Mouse (Mus musculus) heart, adult 2 months (tissue): ENCODE data around the gene Wipf3. TPM values are rescaled to one million over a fixed set of nuclear protein-coding genes. Genes with fewer than 3 reads are reported as not detected.
A peak's percentile ranks its signal among the peaks of the same experiment; 100 is the strongest.

ENCODE experiments used
- DNase-seq, 2 experiments: peaks; one replicate each; pipeline ENCODE4 v3.0.0; 2021
- H3K27ac ChIP-seq: fragments of 200-600 bp; 2 replicates; pipeline ENCODE4 v1.8.1; 2022
- H3K27me3 ChIP-seq: fragments of 200-500 bp; 2 replicates; pipeline ENCODE4 v1.6.1; 2012; ENCODE audit warnings: mild to moderate bottlenecking, low read length, inconsistent platforms, mixed read lengths; ENCODE audit not compliant: control insufficient read depth, insufficient read depth
- H3K36me3 ChIP-seq: fragments of 200-500 bp; 2 replicates; pipeline ENCODE4 v1.6.1; 2012; ENCODE audit warnings: low read length, inconsistent platforms; ENCODE audit not compliant: control insufficient read depth, insufficient read depth
- H3K4me1 ChIP-seq: fragments of 200-500 bp; 2 replicates; pipeline ENCODE4 v1.6.1; 2011; ENCODE audit warnings: low read length; ENCODE audit not compliant: control insufficient read depth, insufficient read depth
- H3K4me3 ChIP-seq: fragments of 200-600 bp; 2 replicates; pipeline ENCODE4 v1.8.1; 2022
- H3K79me2 ChIP-seq: fragments of 200-500 bp; replicated peaks from 2 replicates; pipeline ENCODE4 v1.6.1; 2012; ENCODE audit warnings: mild to moderate bottlenecking, inconsistent platforms, low read length, moderate library complexity, mixed read lengths; ENCODE audit not compliant: control insufficient read depth, insufficient read depth
- H3K9ac ChIP-seq: fragments of 200-500 bp; 2 replicates; pipeline ENCODE4 v1.6.1; 2012; ENCODE audit warnings: low read depth, mild to moderate bottlenecking, control low read depth, inconsistent platforms, low read length, mixed read lengths
- CTCF ChIP-seq: fragments of 200-600 bp; IDR thresholded peaks from 2 replicates; pipeline ENCODE4 v1.8.1; 2022; ENCODE audit warnings: antibody characterized with exemption, mild to moderate bottlenecking, moderate library complexity
- EP300 ChIP-seq: fragments of 200-500 bp; IDR thresholded peaks from 2 replicates; pipeline ENCODE4 v1.6.1; 2011; ENCODE audit warnings: low read depth, low read length, control low read depth; ENCODE audit not compliant: insufficient read depth
- POLR2A ChIP-seq: fragments of 200-500 bp; IDR thresholded peaks from 2 replicates; pipeline ENCODE4 v1.6.1; 2011; ENCODE audit warnings: mild to moderate bottlenecking, low read depth, low read length, control low read depth; ENCODE audit not compliant: insufficient read depth
- WGBS: fragments of 180-500 bp; shearing (Covaris S2); methylation state at CpG from one replicate; pipeline ENCODE4 v1.1.7; 2018; 5-methylcytosine and 5-hydroxymethylcytosine counted together
- intact Hi-C: fragments of 180-260 bp; cut with DNase I; formaldehyde crosslinking; loops from one replicate; pipeline ENCODE4 v1.15.1; 2025
- polyA plus RNA-seq: library from polyadenylated mRNA; depleted of rRNA; stranded (reverse); fragments of >200 nt; gene quantifications from 2 replicates; pipeline ENCODE4 v1.2.3, GENCODE M21; 2012
- total RNA-seq, 2 experiments: library from RNA; stranded (reverse); gene quantifications; 2 replicates each; pipeline ENCODE4 v1.2.3; 2021

The Wipf3 gene
- total and polyA plus RNA-seq, 3 experiments = 12.2 to 47.2 (median 26.3) TPM

DNA sequence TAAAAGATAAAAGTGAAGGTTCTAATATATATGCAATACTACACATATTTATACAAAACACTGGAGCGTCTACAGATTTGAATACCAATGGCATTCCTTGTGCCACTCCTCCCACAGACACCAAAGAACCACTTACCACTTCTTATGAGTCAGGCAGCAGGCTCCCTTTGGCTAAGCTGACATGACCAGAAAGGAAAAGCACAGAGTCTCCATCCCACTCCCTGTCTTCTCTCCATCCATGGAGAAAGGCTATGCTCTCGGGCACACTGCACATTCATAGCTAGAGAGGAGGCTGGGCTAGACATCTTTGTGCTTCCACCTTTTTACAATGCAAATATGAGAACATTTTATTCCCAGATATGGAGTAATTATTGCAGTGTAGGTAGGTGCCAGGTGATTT is 27.9 kb upstream of the Wipf3 start:
- Histone ChIP-seq H3K4me3 (no peak overlapping the region), H3K4me1 (peaks cover 4% of the 10 kb centered on the region), H3K36me3 (0 out of 2 replicates have a peak, but pooled peaks cover 4% of the 10 kb centered on the region), H3K27me3 (no peaks in the 10 kb centered on the region), H3K27ac (peak overlapping the region; percentile 38; the same call in 1 of the 2 replicates), H3K9ac (no peak overlapping the region), H3K79me2 (no peaks in the 10 kb centered on the region)
- WGBS = 92% methylated on average over 2 of the region's 2 CpGs
- DNase-seq = no peak
- intact Hi-C loops = no loop called here
- TF ChIP-seq EP300 = no peak
- no peak for TF ChIP-seq CTCF
- TF ChIP-seq POLR2A = no peak

DNA sequence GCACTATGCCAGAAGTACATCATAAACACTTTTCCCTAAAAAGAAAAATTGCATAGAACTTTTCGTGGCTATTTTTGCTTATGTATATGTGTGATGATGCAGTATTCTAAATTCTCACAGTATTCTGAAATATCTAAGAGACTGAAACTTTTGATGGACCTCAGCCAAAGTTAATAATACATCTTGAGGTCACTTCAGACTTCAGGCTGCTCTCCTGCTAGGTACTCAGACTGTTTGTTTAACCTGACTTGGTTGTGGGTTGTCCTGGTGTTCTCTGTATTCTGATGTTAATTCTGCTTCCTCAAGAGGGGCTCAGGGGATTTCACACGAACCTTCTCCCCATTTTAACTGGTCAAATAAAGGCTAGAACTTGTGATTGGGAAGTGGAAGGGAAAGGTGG is 24.5 kb upstream of the Wipf3 start:
- Histone ChIP-seq H3K27ac (no peak overlapping the region), H3K4me1 (peaks cover 7% of the 10 kb centered on the region), H3K79me2 (no peaks in the 10 kb centered on the region), H3K27me3 (no peaks in the 10 kb centered on the region), H3K36me3 (0 out of 2 replicates have a peak, but pooled peaks cover under 1% of the 10 kb centered on the region), H3K9ac (no peak overlapping the region), H3K4me3 (no peak overlapping the region)
- no peak for DNase-seq
- TF ChIP-seq POLR2A (no peak), EP300 (no peak), CTCF (no peak)
- 47% methylated on average over 2 of the region's 2 CpGs for WGBS
- intact Hi-C loops = loop anchor here (5.0 kb wide), 1 partner anchor 72 kb away; no protein-coding TSS in a partner anchor

DNA sequence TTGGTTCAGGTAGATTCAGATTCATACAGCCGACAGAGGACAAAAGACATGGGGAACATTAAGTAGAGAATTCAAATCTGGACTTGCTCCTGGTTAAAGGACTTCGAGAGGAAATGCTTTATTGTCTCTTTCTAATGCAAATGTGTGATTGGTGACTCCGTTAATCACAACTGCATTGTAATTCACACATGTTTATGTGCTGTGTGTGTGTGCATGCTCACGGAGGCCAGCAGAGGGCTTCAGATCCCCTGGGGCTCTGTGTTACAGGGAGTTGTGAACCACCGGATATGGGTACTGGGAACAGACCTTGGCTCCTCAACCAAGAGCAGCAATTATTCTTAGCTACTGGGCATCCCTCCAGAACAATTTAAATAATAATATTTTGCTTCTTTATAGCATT is 23.3 kb upstream of the Wipf3 start:
- Histone ChIP-seq H3K4me1 (peaks cover 8% of the 10 kb centered on the region), H3K27me3 (no peaks in the 10 kb centered on the region), H3K79me2 (no peaks in the 10 kb centered on the region), H3K9ac (no peak overlapping the region), H3K4me3 (no peak overlapping the region), H3K36me3 (no peaks in the 10 kb centered on the region), H3K27ac (no peak overlapping the region)
- 91% methylated on average over 5 of the region's 5 CpGs for WGBS
- intact Hi-C loops = loop anchor here (5.0 kb wide), 1 partner anchor 71 kb away; no protein-coding TSS in a partner anchor
- TF ChIP-seq EP300 = no peak
- TF ChIP-seq CTCF = no peak
- no peak for TF ChIP-seq POLR2A
- no peak for DNase-seq

DNA sequence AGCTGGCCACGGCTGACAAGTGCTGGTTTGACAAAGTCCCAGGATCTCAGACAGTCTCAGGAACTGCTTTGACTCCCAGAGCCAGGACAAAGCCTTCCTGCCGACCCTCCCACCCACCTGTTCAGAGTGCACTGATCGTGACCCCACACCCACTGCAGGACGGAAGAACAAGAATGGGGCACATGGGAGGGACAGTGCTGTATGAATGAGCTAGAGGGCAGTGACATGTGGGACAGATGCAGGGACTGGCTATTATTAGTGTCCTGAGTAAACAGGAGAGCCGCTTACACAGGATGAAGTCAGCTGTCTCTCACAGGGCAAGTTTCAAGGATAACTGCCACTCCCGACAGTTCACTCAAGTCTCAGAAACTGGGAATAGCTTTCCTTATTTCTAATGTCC is 20.1 kb upstream of the Wipf3 start:
- 18% methylated on average over 6 of the region's 6 CpGs for WGBS
- intact Hi-C loops = loop anchor here (5.0 kb wide), 1 partner anchor 68 kb away; no protein-coding TSS in a partner anchor
- Histone ChIP-seq H3K27ac (peak overlapping the region; percentile 62), H3K4me1 (peaks cover 8% of the 10 kb centered on the region), H3K4me3 (no peak overlapping the region), H3K27me3 (no peaks in the 10 kb centered on the region), H3K79me2 (no peaks in the 10 kb centered on the region), H3K36me3 (no peaks in the 10 kb centered on the region), H3K9ac (peak overlapping the region; percentile 25; the same call in 1 of the 2 replicates)
- DNase-seq = peak; percentile 39 to 49
- TF ChIP-seq POLR2A (no peak), EP300 (peak; percentile 63; the same call in 1 of the 2 replicates), CTCF (peak; percentile 39)

DNA sequence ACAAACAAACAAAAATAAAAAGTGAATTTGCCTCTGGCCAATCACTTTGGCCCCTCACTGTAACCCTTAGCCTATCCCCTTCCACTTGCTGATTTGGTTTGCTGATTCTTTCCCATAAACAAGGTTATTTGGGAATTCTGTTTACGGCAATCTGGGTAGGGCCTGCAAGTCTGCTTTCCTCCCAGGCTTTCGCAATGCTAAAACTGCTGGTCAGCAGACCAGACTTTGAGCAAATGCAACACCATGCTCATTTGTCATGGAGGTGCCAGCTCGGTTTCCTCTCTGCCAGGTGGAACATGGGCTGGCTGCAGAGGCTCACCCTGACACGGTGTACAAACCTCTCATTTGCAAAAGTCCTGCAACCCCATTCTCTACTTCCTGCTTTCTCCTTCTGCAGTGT is 19.0 kb upstream of the Wipf3 start:
- no peak for TF ChIP-seq POLR2A
- no peak for TF ChIP-seq EP300
- TF ChIP-seq CTCF = no peak
- no peak for DNase-seq
- Histone ChIP-seq H3K9ac (no peak overlapping the region), H3K36me3 (no peaks in the 10 kb centered on the region), H3K4me3 (no peak overlapping the region), H3K4me1 (peaks cover 8% of the 10 kb centered on the region), H3K79me2 (no peaks in the 10 kb centered on the region), H3K27ac (no peak overlapping the region), H3K27me3 (no peaks in the 10 kb centered on the region)
- intact Hi-C loops = no loop called here
- 81% methylated on average over 4 of the region's 4 CpGs for WGBS

DNA sequence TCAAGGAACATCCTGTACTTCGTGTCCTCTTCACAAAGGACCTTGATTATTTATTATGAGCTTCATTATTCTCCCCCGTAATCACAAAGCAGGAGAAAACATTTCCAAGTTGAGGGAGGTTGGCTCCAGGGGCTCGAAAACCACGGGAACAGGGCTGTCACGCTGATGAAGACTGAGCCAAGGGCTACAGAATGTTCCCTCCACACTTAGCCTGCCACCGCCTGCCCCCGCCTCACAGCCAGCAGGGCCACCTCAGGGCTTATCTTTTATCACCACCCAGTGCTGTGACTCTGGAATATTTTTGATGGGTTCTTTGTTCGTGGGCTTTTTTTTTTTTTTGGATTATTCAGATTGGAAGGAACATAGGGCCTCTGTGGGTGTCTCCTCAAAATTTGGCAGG is 17.8 kb upstream of the Wipf3 start:
- no peaks in the 10 kb centered on the region for H3K79me2 ChIP-seq
- H3K4me1 ChIP-seq = peaks cover 8% of the 10 kb centered on the region
- DNase-seq = no peak
- H3K27me3 ChIP-seq = no peaks in the 10 kb centered on the region
- H3K9ac ChIP-seq = no peak overlapping the region
- H3K4me3 ChIP-seq = no peak overlapping the region
- no peak overlapping the region for H3K27ac ChIP-seq
- 59% methylated on average over 8 of the region's 8 CpGs for WGBS
- TF ChIP-seq EP300 (no peak), POLR2A (no peak), CTCF (no peak)
- intact Hi-C loops = no loop called here
- H3K36me3 ChIP-seq = no peaks in the 10 kb centered on the region
